Mouse (Mus musculus): ENCODE results near the gene Tuba4a.

Tuba4a gene

GRCm38 (mm10) chr1:75179334-75180104, 40.1 kb downstream of the Tuba4a start:
- Histone ChIP-seq H3K4me3 (replicated peaks; ENCODE audit: low read length) (peak overlapping the region; percentile 90), H3K4me1 (replicated peaks; ENCODE audit: low read depth, low read length) (peaks cover 36% of the 10 kb centered on the region), H3K9me3 (ENCODE audit: low read length) (no peaks in the 10 kb centered on the region), H3K36me3 (ENCODE audit: insufficient read depth, low read length) (peaks cover 66% of the 10 kb centered on the region), H3K27me3 (ENCODE audit: insufficient read depth, low read length) (no peaks in the 10 kb centered on the region)
- TF ChIP-seq NANOG (IDR thresholded peaks at IDR 0.05; ENCODE audit: borderline replicate concordance, low read length) (no peak), CTCF (conservative IDR thresholded peaks at IDR 0.05; ENCODE audit: low read length) (no peak), POU5F1 (IDR thresholded peaks at IDR 0.05; ENCODE audit: borderline replicate concordance, low read length) (no peak)

- TF ChIP-seq NANOG (IDR thresholded peaks at IDR 0.05; ENCODE audit: borderline replicate concordance, low read length) (no peak), POU5F1 (IDR thresholded peaks at IDR 0.05; ENCODE audit: borderline replicate concordance, low read length) (no peak), CTCF (conservative IDR thresholded peaks at IDR 0.05; ENCODE audit: low read length) (no peak)
- no peaks in the 10 kb centered on the region for H3K9me3 ChIP-seq (ENCODE audit: low read length)
- H3K36me3 ChIP-seq (ENCODE audit: insufficient read depth, low read length): peaks cover 42% of the 10 kb centered on the region
- H3K4me3 ChIP-seq (replicated peaks; ENCODE audit: low read length): peak within 1 kb of the TSS; percentile 90
- no peaks in the 10 kb centered on the region for H3K27me3 ChIP-seq (ENCODE audit: insufficient read depth, low read length)
- peaks cover 19% of the 10 kb centered on the region for H3K4me1 ChIP-seq (replicated peaks; ENCODE audit: low read depth, low read length)
Observed at GRCm38 (mm10) chr1:75168472-75169464, 50.9 kb downstream of the Tuba4a start, which contains the start of gene Zfand2b. Gene Zfand2b, plus strand, starts transcription at chr1:75168646.

GRCm38 (mm10) chr1:75168093-75168471, 51.6 kb downstream of the Tuba4a start:
- H3K4me1 ChIP-seq (replicated peaks; ENCODE audit: low read depth, low read length): peaks cover 19% of the 10 kb centered on the region
- no peaks in the 10 kb centered on the region for H3K9me3 ChIP-seq (ENCODE audit: low read length)
- no peaks in the 10 kb centered on the region for H3K27me3 ChIP-seq (ENCODE audit: insufficient read depth, low read length)
- TF ChIP-seq NANOG (IDR thresholded peaks at IDR 0.05; ENCODE audit: borderline replicate concordance, low read length) (no peak), CTCF (conservative IDR thresholded peaks at IDR 0.05; ENCODE audit: low read length) (no peak), POU5F1 (IDR thresholded peaks at IDR 0.05; ENCODE audit: borderline replicate concordance, low read length) (no peak)
- peaks cover 35% of the 10 kb centered on the region for H3K36me3 ChIP-seq (ENCODE audit: insufficient read depth, low read length)
- peak overlapping the region; percentile 90 for H3K4me3 ChIP-seq (replicated peaks; ENCODE audit: low read length)

Data from E14TG2a.4 (cell line).